Mouse (Mus musculus): Measurements from ENCODE around the gene Chp2.

Gene Chp2

GRCm38 (mm10) chr7:122244166-122244565, 24.9 kb downstream of the Chp2 start:
- DNase-seq: no peak

- DNase-seq: no peak
Observed at GRCm38 (mm10) chr7:122244584-122244983, 25.3 kb downstream of the Chp2 start.

GRCm38 (mm10) chr7:122245976-122246375, 26.7 kb downstream of the Chp2 start:
- DNase-seq: no peak

GRCm38 (mm10) chr7:122247254-122247864, 28.1 kb downstream of the Chp2 start:
- peak; percentile 20 to 28 for DNase-seq

- no peak for DNase-seq
Observed at GRCm38 (mm10) chr7:122249321-122249821, 30.1 kb downstream of the Chp2 start.

GRCm38 (mm10) chr7:122251197-122252011, 32.1 kb downstream of the Chp2 start:
- DNase-seq: peak; percentile 86

- DNase-seq: no peak
Observed at GRCm38 (mm10) chr7:122256722-122257121, 37.4 kb downstream of the Chp2 start.

GRCm38 (mm10) chr7:122258521-122258920, 39.2 kb downstream of the Chp2 start:
- no peak for DNase-seq

GRCm38 (mm10) chr7:122260055-122260602, 40.8 kb downstream of the Chp2 start:
- peak; percentile 50 to 55 for DNase-seq

GRCm38 (mm10) chr7:122268983-122269486, 49.7 kb downstream of the Chp2 start:
- no peak for DNase-seq

- no peak for DNase-seq
Observed at GRCm38 (mm10) chr7:122272334-122272733, 53.0 kb downstream of the Chp2 start.
